Mouse (Mus musculus) hematopoietic stem cell, adult 5-6 weeks (primary cell): ENCODE results near the gene Sptssa. TPM values are rescaled to one million over a fixed set of nuclear protein-coding genes. Genes with fewer than 3 reads are reported as not detected.
"Not testable (repeated sequence)": the region's sequence is repeated elsewhere in the genome, so short reads cannot be mapped to it uniquely, and the experiment has no call there.

ENCODE experiments used
- ATAC-seq, 2 experiments: fragments of 125-278 bp in 1 of 2; replicated peaks in 1 of 2; 2 replicates each; pipeline ENCODE4 v1.8.0; 2016 to 2017; ENCODE audit warnings: inconsistent platforms in 2 of 2, mild to moderate bottlenecking in 2 of 2, moderate number of reproducible peaks in 2 of 2, low read depth in 1 of 2, moderate TSS enrichment in 1 of 2; ENCODE audit not compliant: low FRiP score in 2 of 2, poor library complexity in 2 of 2, severe bottlenecking in 2 of 2, insufficient read depth in 1 of 2, low TSS enrichment in 1 of 2
- total RNA-seq: library from RNA; stranded (forward); fragments of 172-1452, 232-1000 nt; gene quantifications from 2 replicates; pipeline ENCODE4 v1.2.3, GENCODE M21; 2017

Gene Sptssa
- total RNA-seq: 210 and 247 TPM in 2 replicates

- peak; percentile 84 to 93 for ATAC-seq
These were observed at the start of gene Sptssa for GRCm38 (mm10) chr12:54656396-54657171. TSS of gene Sptssa (minus strand) at chr12:54656573.

DNA sequence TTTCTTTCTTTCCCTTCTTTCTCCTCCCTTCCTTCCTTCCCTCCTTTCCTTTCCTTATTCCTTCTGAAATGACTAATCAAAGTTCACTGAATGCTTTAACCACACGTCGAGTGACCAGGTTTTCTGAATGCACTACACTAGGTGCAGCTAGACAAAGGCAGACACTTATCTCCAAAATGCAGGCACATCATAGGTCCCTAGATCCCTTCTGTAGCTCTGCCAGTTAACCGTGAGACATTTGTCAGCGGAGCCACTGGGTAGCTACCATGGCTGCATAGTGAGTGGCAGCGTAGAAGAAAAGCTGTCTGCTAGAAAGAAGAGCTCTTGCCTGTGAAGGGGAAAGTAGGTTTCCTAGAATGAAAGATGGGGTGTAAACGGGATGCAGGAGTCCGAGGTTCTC, 43.0 kb upstream of the Sptssa start:
- ATAC-seq: no peak

GRCm38 (mm10) chr12:54697791-54698250, 41.4 kb upstream of the Sptssa start:
- ATAC-seq: no peak

DNA sequence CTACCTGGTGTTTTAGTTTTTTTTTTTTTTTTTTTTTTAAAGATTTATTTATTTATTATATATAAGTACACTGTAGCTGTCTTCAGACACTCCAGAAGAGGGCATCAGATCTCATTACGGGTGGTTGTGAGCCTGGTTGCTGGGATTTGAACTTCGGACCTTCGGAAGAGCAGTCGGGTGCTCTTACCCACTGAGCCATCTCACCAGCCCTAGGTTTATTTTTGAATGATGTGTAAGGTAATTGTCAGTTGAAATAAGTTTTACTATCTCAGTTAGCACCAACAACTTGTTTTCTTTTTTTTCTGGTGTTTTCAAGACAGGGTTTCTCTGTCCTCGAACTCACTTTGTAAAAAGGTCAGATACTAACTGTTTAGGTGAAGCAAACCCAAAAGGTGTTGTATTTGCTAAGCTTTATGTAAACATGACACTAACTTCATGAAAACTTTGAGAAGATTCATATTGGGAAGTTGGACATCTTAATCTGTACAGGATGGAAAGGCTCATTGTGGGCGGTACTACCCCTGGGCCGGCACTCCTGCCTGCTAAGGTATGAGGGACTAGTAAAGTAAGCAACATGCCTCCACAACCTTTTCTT, 40.7 kb upstream of the Sptssa start:
- ATAC-seq: peak; percentile 42 to 47

DNA sequence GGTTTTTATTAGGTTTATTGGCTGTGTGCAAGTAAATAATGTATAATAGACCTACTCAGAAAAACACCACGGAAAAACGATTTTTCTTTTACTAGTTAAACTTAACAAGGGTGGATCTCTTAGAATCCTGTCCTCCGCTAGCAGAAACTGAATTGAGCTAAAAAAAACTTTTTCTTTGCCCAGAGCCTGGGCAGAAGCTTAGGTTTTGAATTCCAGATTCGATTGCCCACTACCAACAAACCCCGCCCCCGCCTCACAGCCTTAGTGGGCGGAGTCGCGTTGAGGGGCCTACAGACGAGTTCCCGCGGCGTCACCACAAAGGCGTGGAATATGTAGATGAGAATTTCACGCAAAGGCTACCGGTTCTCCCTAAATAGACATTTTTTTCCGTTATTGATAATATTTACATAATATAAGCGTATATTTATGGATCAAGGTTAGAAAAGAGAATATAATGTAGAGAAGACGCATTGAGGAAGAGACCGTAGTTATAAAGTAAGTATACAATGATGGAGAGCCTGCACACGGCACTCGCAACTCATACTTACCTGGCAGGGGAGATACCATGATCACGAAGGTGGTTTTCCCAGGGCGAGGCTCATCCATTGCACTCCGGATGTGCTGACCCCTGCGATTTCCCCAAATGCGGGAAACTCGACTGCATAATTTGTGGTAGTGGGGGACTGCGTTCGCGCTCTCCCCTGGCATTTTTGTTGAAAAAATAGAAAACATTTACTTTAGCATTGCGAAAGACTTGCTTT, 40.0 kb upstream of the Sptssa start:
- peak; percentile 70 to 75 for ATAC-seq

DNA sequence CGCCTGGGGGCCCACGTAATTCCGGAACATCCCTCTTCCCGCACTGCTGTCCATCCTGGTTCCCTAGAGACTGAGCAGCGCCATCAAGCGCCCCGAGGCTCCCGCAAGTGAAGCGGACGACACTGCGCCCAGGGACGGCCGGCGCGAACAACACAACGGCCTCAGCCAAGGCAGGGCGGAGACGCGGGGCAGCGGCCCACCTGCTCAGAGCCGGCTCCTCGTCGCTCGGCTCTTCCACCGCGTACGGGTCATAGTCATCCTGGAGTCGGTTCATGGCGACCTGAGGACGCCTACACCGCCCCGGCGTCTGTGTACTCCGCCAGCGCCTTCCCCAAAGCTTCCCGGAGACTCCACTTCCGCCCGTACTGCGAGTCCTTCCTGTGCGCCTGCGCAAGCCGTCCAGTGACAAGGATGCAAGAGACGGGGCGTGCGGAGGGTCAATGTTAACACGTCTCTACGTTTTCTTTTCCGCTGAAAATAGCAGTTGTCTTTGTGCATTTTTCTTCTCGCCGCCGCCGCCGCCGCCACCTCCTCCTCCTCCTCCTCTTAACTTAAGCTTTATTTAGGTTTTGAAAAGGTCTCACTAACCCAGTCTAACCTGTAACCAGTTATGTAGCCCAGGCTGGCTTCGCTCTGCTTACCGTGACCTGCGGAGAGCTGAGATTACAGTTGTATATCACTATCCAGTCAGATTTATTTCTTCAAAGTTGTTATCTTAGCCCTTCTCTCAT, 39.3 kb upstream of the Sptssa start, which contains the start of gene Eapp:
Eapp (minus strand) TSS at position 387 of the 731 bp plus-strand sequence.
- ATAC-seq: peak; percentile 81 to 83

DNA sequence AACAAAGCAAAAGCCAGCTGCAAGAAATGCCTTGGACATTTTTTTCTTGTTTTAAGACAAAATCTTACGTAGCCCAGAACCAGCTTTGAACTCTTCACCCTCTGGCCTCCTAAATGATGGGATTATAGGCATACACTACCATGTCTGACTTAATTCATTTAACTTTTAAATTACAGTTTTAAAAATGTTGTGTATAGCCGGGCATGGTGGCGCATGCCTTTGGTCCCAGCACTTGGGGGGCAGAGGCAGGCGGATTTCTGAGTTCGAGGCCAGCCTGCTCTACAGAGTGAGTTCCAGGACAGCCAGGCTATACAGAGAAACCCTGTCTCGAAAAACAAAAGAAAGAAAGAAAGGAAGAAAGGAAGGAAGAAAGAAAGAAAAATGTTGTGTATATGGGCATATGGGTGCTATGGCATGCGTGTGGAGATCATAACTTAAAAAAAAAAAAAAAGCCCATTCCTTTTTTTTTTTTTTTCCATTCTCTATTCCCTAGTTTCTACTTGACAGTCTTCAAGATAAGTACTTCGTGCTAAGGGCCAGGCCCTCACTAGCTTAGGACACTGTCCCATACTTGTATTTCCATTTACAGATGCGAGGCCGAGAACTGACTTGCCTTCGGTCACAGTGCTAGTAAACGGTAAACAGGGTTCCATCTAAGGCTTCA, 38.6 kb upstream of the Sptssa start:
- no peak for ATAC-seq

- ATAC-seq: no peak
These were observed 32.7 kb upstream of the Sptssa start for GRCm38 (mm10) chr12:54689082-54689481.

DNA sequence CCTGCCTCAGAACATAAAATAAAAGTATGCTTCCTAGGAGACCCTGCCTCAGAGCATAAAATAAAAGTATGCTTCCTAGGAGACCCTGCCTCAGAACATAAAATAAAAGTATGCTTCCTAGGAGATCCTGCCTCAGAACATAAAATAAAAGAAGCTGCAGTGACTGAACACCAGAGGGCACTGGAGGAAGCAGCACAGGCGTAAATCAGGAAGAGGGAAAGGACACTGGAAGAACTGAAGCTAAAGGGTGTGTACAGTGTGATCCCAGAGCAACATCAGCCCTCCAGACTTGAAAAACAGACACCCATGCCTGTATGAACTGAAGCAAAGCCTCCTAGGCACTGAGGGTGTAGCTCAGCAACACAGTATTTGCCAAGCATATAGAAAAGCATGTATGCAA, 26.8 kb upstream of the Sptssa start:
- no peak for ATAC-seq

- ATAC-seq: no peak
These were observed 20.3 kb upstream of the Sptssa start for GRCm38 (mm10) chr12:54676709-54677108.

- ATAC-seq: no peak
These were observed 19.0 kb upstream of the Sptssa start for GRCm38 (mm10) chr12:54675396-54675795.

- ATAC-seq: no peak
These were observed 14.9 kb upstream of the Sptssa start for GRCm38 (mm10) chr12:54671262-54671661.

DNA sequence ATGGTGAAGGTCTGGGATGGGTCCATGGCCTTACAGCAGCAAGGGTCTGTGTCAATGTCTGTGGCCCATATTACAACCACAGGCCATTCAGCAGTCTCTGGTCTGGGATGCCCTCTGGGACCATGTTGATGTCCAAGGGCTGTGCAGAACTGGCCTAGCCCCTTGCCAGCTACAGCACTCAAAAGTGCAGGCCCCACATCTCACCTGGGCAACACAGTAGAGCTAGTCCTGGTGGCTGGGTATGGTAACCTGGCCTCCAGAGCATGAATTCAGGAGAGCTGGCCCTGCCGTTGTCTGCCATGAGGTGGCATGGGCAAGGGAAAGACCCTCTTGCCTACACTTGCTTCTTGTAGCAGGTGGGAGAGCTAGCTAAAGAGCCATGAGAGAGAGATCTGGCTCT, 11.8 kb upstream of the Sptssa start:
- no peak for ATAC-seq

DNA sequence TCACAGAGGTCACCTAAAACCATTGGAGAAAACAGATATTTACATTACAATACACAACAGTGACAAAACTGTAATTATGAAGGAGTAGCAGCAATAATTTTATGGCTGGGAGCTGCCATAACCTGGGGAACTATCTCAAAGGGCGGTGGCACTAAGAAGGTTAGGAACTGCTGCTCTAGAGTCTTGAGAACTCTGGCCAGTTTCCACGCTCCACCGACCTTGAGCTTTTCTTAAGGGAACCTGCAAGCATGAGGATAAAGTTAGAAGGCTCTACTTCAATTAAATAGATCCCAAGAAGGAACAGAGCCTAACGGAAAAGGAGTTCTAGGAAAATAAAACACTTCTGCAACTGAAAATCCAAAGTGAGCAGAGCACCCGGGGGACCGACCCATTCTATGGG, 9.2 kb upstream of the Sptssa start:
- ATAC-seq: no peak

DNA sequence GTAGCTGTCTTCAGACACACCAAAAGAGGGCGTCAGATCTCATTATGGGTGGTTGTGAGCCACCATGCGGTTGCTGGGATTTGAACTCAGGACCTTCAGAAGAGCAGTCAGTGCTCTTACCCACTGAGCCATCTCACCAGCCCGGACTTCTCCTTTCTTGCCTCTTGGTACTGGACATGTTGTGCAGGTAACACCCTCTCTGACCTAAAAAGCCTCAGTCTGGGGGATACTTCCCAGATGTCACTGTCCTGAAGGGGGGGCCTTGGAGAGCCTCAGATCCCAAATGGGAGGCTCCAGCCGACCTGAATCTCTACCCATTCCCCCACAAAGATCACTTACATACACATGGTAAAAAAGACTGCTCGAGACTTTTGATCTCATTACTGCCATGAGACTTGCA, 5.1 kb upstream of the Sptssa start:
- not testable (repeated sequence) for ATAC-seq

DNA sequence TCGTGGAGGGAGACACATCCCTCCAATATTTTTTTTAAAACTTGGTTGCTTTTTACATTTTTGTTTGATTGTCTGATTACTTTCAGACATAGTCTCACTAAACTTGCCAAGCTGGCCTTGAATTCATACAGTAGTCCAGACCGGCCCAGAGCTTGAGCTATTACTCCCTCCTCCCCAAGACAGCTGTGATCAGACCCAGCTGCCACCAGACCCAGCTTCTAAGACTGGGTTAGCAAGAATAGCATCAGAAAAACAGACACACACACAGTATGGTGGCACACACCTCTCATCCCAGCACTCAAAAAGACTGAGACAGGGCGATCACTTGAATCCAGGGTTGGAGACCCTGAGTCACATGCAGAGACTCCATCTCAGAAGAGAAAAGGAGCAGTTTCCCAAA, 3.5 kb upstream of the Sptssa start:
- ATAC-seq: no peak

GRCm38 (mm10) chr12:54658425-54659092, 2.2 kb upstream of the Sptssa start:
- ATAC-seq: no peak
